Mouse (Mus musculus): ENCODE results near the gene Fibcd1.

Fibcd1 gene

GRCm38 (mm10) chr2:31858500-31858899, 12.7 kb upstream of the Fibcd1 start:
- no peak for DNase-seq (ENCODE audit: low read depth, low spot score)

DNA sequence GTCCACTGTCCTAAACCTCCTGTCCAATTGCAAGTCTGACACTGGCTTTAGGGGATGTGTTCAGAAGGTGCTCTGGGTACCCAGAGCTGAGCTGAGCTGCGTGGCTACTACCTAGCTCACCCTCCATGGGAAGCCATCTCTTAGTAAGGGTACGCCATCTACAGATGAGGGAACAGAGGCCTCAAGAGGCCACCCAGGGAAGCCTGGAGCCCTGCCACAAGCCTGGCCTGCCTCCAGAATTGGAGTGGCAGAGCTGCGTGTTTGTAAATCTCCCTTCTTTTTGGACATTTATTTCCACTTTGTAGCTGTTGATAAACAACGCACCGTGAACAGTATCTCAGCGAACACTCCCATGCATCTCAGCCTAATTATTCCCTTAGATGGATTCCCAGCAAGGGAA, 11.4 kb upstream of the Fibcd1 start:
- no peak for DNase-seq (ENCODE audit: low read depth, low spot score)

DNA sequence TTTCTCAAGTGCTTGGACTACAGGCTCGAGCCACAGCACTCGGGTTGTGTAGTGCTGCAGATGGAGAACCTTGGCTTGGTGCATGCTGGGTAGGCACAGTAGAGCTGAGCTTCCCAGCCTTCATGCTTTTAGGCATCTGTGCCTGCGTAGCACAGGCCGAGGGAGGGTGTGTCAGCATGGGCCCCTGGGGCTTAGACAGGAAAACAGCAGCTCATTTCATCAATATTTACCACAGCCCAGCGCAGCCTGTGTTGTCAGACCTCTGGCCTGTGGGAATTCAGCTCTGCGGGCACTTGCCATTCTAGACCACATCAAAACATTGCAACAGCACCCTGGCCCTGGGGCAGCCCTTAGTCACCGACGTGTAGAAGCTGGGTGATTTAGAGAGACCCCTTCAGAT, 10.2 kb upstream of the Fibcd1 start:
- no peak for DNase-seq (ENCODE audit: low read depth, low spot score)

- no peak for DNase-seq (ENCODE audit: low read depth, low spot score)
These were observed 4.3 kb upstream of the Fibcd1 start for GRCm38 (mm10) chr2:31850141-31850540.

DNA sequence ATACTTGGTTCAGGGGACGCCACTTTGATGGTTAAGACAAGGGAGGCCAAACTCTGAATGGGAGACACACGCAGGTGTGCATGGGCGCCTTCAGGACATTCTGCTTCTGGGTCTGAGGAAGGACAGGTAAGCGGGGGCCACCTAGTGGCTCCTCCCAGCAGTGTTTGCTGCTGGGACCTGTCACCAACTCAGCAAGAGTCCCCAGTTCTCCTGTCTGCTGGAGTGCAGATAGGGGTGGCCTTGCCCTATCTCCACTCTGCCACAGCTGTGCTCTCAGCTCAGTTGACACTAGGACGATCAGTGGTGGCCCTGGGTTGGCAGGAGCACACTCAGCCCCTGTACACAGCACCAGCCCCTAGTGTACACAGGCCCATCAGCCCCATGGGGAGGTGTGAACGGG, 2.1 kb upstream of the Fibcd1 start:
- DNase-seq (ENCODE audit: low read depth, low spot score) = peak; percentile 81

DNA sequence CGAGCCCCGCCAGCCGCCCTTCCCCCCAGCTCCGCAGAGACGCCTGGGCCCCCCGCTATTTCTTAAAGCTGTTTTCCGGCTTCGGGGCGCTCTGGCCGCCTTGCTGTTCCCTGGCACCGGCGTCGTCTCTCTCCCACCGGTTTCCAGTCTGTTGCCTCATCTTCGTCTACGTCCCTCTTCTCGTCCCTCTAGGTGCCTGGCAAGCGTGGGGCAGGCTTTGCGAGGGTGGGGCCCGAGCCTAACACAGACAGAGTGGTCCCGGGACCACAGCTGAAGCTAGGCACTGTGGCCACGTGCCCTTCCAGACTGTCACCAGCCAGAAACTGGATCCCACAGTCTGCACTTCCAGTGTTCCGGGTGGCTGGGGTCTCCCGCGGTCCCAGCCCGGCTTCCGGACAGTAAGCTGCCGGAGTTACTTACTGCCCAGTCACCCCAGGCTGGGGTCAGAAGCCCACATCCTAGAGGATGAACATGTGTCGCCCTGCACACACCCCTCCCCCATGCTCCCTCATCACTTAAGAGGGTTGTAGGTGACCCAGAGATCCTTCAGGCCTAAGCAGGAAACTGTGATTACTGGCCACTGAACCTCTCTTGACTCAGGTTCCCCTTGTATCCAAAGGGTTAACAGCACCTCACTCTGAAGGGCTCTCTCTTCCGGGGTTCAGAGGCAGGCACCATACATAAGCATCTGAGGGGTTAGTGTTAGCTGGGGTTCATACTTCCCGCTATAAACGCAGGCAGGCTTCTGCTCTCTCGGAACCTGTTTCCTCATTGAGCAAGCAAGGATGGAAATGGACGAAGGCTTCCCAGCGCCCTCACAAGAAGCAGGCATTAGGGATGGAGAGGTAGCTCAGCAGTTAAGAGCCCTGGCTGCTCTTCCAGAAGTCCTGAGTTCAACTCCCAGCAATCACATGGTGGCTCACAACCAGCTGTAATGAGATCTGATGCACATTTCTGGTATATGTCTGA, 1.2 kb upstream of the Fibcd1 start:
- DNase-seq (ENCODE audit: low read depth, low spot score) = peak; percentile 37

GRCm38 (mm10) chr2:31845512-31845895, 301 bp downstream of the Fibcd1 start:
- no peak for DNase-seq (ENCODE audit: low read depth, low spot score)

- DNase-seq (ENCODE audit: low read depth, low spot score) = peak; percentile 16
These were observed 1.1 kb downstream of the Fibcd1 start for GRCm38 (mm10) chr2:31844729-31845136.

GRCm38 (mm10) chr2:31838868-31839267, 6.9 kb downstream of the Fibcd1 start:
- DNase-seq (ENCODE audit: low read depth, low spot score) = no peak

DNA sequence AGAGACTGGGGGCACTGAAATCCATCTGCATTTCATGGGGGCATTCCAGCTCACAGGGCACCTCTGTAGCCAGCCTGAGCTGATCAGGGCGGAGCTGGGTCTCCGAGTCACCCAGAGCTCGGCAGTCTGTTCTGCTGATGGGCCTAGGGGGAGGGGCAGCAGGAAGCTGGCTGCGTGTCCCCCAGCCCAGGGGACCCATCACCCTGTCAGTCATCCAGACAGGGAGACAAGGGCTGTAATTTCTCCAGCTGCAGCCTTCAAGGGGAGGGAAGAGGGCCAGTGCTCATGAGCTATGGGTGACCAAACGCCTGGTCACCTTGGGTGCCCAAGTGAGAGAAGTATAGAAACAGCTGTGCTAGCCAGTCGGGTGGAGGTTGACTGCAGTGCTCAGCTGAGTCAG, 8.8 kb downstream of the Fibcd1 start:
- no peak for DNase-seq (ENCODE audit: low read depth, low spot score)

DNA sequence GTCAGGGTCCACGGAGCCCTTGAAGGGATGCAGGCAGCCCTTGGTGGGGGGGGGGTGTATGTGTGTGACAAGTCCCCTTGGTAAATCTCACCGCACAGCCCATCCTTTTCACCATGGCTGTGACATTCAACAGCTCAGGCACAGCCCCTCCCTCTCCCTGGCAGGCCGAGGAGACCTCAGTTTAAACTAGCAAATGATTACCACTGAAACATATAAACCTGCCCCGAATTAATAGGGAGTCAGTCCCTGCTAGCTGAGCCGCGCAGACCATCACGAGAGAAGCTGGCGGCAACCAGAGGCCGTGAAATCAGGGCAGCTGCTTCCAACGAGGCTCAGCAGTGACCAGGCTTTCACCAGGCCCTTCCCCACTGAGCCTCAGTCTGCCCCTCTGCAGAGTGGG, 9.7 kb downstream of the Fibcd1 start:
- DNase-seq (ENCODE audit: low read depth, low spot score) = no peak

DNA sequence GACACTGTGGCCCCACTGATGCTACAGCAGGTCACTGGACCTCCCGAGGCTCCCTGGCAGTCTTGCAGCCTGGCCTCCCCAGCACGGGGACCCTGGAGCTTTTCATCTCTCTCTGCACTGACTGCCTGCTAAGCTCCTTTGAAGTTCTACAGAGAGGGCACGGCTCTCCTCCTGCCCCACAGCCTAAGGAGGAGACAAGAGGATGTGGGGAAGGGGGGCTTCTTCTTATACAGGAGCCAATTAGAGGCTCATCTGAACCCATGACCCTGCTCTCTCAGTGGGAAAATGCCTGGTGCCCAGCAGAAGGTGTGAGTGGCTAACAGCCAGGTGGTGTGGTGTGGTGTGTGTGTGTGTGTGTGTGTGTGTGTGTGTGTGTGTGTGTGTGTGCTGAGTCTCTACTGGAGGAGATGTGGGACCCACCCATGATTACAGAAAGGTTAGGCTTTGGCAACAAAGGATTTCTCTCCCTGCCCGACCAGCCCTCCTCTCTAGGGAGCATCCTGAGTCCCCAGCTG, 17.4 kb downstream of the Fibcd1 start:
- no peak for DNase-seq (ENCODE audit: low read depth, low spot score)

- no peak for DNase-seq (ENCODE audit: low read depth, low spot score)
These were observed 17.9 kb downstream of the Fibcd1 start for GRCm38 (mm10) chr2:31827877-31828276.

DNA sequence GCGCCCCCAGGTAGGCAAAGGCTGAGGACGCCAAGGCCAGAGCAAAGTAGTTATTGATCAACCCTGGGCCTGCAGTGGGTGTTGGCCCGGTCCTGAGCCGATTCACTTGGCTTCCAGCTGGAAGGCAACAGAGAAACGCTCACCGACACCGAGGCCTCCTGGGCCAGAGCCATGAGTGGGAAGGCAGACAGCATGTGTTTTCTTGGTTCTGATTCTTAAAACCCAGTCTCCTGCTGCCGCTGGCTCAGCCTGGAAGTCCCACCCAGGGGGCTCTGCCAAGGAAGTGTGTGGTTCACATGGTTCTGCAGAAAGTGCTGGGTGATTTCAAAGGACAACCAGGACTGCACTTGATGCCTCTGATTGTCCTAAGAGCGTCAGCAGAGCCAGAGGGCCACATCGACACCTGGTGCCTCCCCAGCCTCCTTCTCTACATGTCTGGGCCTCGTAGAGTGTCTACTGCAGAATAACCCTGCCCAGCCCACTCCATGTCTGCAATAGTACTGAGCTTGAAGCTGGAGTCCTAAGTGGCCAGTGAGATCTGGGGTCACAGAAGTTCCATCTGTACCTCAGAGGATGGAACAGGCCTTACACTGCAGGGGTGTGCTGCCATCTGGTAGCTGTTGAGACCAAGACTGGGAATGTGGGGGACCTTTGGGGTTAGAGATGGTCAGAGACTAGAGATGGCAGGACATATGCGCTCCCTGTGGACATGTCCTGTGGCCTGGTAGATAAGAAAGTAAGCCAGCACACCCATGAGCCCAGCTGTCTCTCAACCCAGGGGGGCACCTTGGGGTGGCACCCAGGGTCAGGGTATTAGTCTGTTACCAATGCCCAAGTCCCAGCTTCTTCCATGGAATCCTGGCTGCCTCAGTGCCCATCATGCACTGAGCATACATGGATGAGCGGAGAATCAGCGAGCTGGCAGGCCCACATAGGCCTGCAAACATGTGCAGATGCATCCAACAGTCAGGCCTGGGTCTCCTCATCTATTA, 19.4 kb downstream of the Fibcd1 start:
- no peak for DNase-seq (ENCODE audit: low read depth, low spot score)

- DNase-seq (ENCODE audit: low read depth, low spot score) = peak; percentile 72
These were observed 20.3 kb downstream of the Fibcd1 start for GRCm38 (mm10) chr2:31825469-31825911.

GRCm38 (mm10) chr2:31823933-31824730, 21.7 kb downstream of the Fibcd1 start:
- peak; percentile 62 for DNase-seq (ENCODE audit: low read depth, low spot score)

GRCm38 (mm10) chr2:31822524-31823371, 23.1 kb downstream of the Fibcd1 start:
- peak; percentile 70 for DNase-seq (ENCODE audit: low read depth, low spot score)

DNA sequence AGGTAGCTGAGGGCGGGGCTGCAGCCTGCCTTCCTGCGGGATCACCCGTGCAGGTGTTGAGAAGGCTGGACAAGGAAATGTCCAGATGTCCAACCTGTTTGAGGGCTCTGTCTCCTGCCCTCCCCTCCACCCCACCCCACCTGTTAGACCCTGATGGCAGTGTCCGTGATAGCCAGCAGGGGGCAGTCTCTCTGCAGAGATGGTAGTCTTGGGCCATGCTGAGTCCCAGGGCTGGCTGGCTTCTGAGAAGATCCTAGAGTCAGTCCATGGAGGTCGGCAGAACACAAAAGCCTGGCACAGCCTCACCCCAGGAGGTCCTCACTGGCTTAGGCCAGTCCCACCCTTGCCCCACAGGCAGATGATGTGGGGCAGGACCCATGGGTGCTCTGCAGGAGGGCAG, 30.4 kb downstream of the Fibcd1 start:
- DNase-seq (ENCODE audit: low read depth, low spot score) = peak; percentile 73

GRCm38 (mm10) chr2:31814699-31815098, 31.1 kb downstream of the Fibcd1 start:
- peak; percentile 69 for DNase-seq (ENCODE audit: low read depth, low spot score)

GRCm38 (mm10) chr2:31813641-31814040, 32.2 kb downstream of the Fibcd1 start:
- DNase-seq (ENCODE audit: low read depth, low spot score) = no peak

All from CD4-positive helper T cell, adult 2 months (primary cell).